Mouse (Mus musculus) G1E (cell line): Measurements from ENCODE around the gene Smchd1.
"Not testable (repeated sequence)": the region's sequence is repeated elsewhere in the genome, so short reads cannot be mapped to it uniquely, and the experiment has no call there.

Source experiments
- CTCF ChIP-seq: IDR thresholded peaks from 2 replicates; pipeline ENCODE4 v1.5.1; 2012; ENCODE audit warnings: low read depth, low read length, inconsistent platforms, mixed read lengths
- GATA1 ChIP-seq: IDR thresholded peaks from 2 replicates; pipeline ENCODE4 v1.6.1; 2012; ENCODE audit warnings: borderline replicate concordance, low read length, inconsistent platforms, mixed read lengths
- TAL1 ChIP-seq: conservative IDR thresholded peaks from 2 replicates; pipeline ENCODE4 v1.6.1; 2012; ENCODE audit warnings: low read depth, low read length, inconsistent platforms, mixed read lengths

DNA sequence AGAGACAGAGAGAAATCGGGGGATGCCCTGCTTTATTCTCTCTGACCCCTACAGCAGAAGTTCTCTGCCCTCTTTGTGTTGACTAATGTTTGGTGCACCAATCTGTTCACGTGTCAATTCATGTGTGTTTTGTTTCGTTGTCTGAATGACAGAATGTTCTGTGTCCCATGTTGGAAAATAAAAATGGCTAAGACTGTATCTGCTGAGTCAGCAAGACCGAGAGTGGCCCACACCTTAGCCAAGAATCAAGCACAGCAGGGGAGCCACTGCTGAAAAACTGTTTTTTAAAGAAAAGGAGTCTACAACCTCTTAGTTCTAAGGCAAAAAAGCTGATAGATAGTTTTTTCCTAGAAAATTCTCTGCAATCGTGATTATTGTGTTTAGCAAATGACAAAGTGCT, 55.7 kb downstream of the Smchd1 start:
- TF ChIP-seq CTCF, GATA1, TAL1: not testable (repeated sequence)
